Mouse (Mus musculus): ENCODE results near the gene Zfp667. TPM values are rescaled to one million over a fixed set of nuclear protein-coding genes. Genes with fewer than 3 reads are reported as not detected.
"Not testable (repeated sequence)": the region's sequence is repeated elsewhere in the genome, so short reads cannot be mapped to it uniquely, and the experiment has no call there.

Zfp667 gene
- polyA plus RNA-seq, 1 experiment, result 0.44 TPM

- no peaks in the 10 kb centered on the region for H3K27me3 ChIP-seq (ENCODE audit: control insufficient read depth, insufficient read depth, low read length)
- H3K4me3 ChIP-seq (ENCODE audit: extremely low read depth, insufficient read depth, insufficient read length), result no peak overlapping the region
- H3K4me1 ChIP-seq (ENCODE audit: control insufficient read depth, insufficient read depth, insufficient read length), result no peaks in the 10 kb centered on the region
- TF ChIP-seq CTCF (IDR thresholded peaks at IDR 0.05; ENCODE audit: extremely low read depth, insufficient read depth, insufficient read length, insufficient replicate concordance) (no peak), POLR2A (IDR thresholded peaks at IDR 0.05; ENCODE audit: low read depth, low read length) (no peak)
- no peak overlapping the region for H3K27ac ChIP-seq (ENCODE audit: insufficient read depth, low read length)
- WGBS, result 83% methylated on average over 4 of the region's 4 CpGs
- H3K36me3 ChIP-seq (ENCODE audit: control insufficient read depth, insufficient read depth, low read length), result no peaks in the 10 kb centered on the region
- no peak for DNase-seq (ENCODE audit: low read depth in 1 of 2, low spot score in 2 of 2)
Measured at GRCm38 (mm10) chr7:6257386-6257785, 29.0 kb upstream of the Zfp667 start.

DNA sequence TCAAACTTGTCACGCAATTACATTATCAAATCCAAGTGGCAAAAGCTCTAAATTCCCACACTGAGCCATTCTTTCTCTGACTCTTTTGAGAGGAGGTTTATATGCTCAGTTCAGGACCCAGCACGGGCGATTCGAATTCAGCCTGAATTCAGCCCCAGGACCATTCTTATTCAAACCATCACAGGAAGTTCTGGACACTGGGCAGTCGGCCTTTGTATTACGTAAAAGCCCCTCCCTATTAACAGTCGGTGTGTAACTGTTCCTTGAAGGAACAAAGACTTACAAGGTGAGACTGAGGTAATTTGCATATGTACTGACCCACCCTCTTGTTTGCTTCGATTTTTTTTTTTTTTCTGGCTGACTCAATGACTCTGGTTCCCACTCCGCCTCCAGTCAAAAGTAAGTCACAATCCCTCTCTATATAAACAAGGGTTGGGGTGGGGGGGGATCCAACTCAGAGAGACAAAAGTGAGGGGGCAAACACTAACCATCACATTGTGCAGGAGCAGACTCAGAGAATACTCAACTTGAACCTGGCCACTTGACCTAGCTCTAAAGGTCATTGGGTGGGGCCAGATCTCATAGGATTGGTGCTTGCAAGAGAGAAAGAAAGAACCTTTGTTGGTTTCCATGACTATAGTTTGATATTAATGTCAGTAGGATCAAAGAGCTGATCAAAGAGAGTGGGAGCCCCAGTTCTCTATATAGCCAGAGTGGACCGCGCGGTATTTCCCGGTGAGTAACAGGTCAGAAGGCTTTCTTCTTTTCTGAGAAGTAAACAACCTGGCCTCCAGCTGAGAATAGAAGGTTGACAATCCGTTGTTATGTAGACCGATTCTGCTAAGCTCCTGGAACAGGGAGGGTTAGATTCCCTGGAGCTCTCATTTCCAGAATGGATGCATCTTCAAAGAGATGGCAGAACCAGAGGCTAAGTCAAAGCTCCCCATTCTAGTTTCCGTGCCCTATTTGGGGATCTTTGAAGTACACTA lies 27.9 kb upstream of the Zfp667 start:
- H3K4me1 ChIP-seq (ENCODE audit: control insufficient read depth, insufficient read depth, insufficient read length), result no peaks in the 10 kb centered on the region
- H3K27me3 ChIP-seq (ENCODE audit: control insufficient read depth, insufficient read depth, low read length), result no peaks in the 10 kb centered on the region
- H3K4me3 ChIP-seq (ENCODE audit: extremely low read depth, insufficient read depth, insufficient read length), result no peak overlapping the region
- no peak for DNase-seq (ENCODE audit: low read depth in 1 of 2, low spot score in 2 of 2)
- no peaks in the 10 kb centered on the region for H3K36me3 ChIP-seq (ENCODE audit: control insufficient read depth, insufficient read depth, low read length)
- no peak for TF ChIP-seq POLR2A (IDR thresholded peaks at IDR 0.05; ENCODE audit: low read depth, low read length)
- TF ChIP-seq CTCF (IDR thresholded peaks at IDR 0.05; ENCODE audit: extremely low read depth, insufficient read depth, insufficient read length, insufficient replicate concordance), result no peak
- H3K27ac ChIP-seq (ENCODE audit: insufficient read depth, low read length), result no peak overlapping the region
- WGBS, result 50% methylated on average over 16 of the region's 16 CpGs

GRCm38 (mm10) chr7:6260004-6260403 lies 26.4 kb upstream of the Zfp667 start:
- not testable (repeated sequence) for H3K4me1 ChIP-seq (ENCODE audit: control insufficient read depth, insufficient read depth, insufficient read length); H3K4me3 ChIP-seq (ENCODE audit: extremely low read depth, insufficient read depth, insufficient read length); DNase-seq (ENCODE audit: low read depth in 1 of 2, low spot score in 2 of 2); H3K27me3 ChIP-seq (ENCODE audit: control insufficient read depth, insufficient read depth, low read length); H3K36me3 ChIP-seq (ENCODE audit: control insufficient read depth, insufficient read depth, low read length); H3K27ac ChIP-seq (ENCODE audit: insufficient read depth, low read length)
- WGBS, result 46% methylated on average over 2 of the region's 2 CpGs

- WGBS, result 89% methylated on average over 3 of the region's 3 CpGs
- no peaks in the 10 kb centered on the region for H3K27me3 ChIP-seq (ENCODE audit: control insufficient read depth, insufficient read depth, low read length)
- H3K27ac ChIP-seq (ENCODE audit: insufficient read depth, low read length), result no peak overlapping the region
- no peaks in the 10 kb centered on the region for H3K4me1 ChIP-seq (ENCODE audit: control insufficient read depth, insufficient read depth, insufficient read length)
- TF ChIP-seq POLR2A (IDR thresholded peaks at IDR 0.05; ENCODE audit: low read depth, low read length), result no peak
- TF ChIP-seq CTCF (IDR thresholded peaks at IDR 0.05; ENCODE audit: extremely low read depth, insufficient read depth, insufficient read length, insufficient replicate concordance), result no peak
- DNase-seq (ENCODE audit: low read depth in 1 of 2, low spot score in 2 of 2), result no peak
- H3K36me3 ChIP-seq (ENCODE audit: control insufficient read depth, insufficient read depth, low read length), result no peaks in the 10 kb centered on the region
- H3K4me3 ChIP-seq (ENCODE audit: extremely low read depth, insufficient read depth, insufficient read length), result no peak overlapping the region
Measured at GRCm38 (mm10) chr7:6262120-6262519, 24.3 kb upstream of the Zfp667 start.

DNA sequence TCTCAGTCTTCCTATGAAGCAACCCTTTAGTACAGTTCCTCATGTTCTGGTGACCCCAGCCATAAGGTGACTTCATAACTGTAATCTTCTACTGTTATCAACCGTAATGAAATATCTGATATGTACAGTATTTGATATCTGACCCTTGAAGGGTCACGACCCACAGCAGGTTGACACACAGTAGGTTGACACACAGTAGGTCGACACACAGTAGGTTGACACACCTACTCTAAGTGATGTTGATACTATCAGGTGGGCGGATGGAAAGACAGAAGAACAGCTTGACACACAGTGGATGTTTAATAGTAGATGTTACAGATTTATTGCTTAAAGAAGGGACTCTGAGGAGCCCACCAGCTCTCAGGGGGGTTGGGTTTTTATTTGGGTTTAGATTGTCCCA lies 23.4 kb upstream of the Zfp667 start:
- Histone ChIP-seq H3K36me3 (ENCODE audit: control insufficient read depth, insufficient read depth, low read length) (no peaks in the 10 kb centered on the region), H3K27me3 (ENCODE audit: control insufficient read depth, insufficient read depth, low read length) (no peaks in the 10 kb centered on the region), H3K27ac (ENCODE audit: insufficient read depth, low read length) (no peak overlapping the region), H3K4me1 (ENCODE audit: control insufficient read depth, insufficient read depth, insufficient read length) (no peaks in the 10 kb centered on the region), H3K4me3 (ENCODE audit: extremely low read depth, insufficient read depth, insufficient read length) (no peak overlapping the region)
- no peak for DNase-seq (ENCODE audit: low read depth in 1 of 2, low spot score in 2 of 2)
- 81% methylated on average over 4 of the region's 4 CpGs for WGBS
- TF ChIP-seq CTCF (IDR thresholded peaks at IDR 0.05; ENCODE audit: extremely low read depth, insufficient read depth, insufficient read length, insufficient replicate concordance) (no peak), POLR2A (IDR thresholded peaks at IDR 0.05; ENCODE audit: low read depth, low read length) (no peak)

- H3K4me1 ChIP-seq (ENCODE audit: control insufficient read depth, insufficient read depth, insufficient read length), result no peaks in the 10 kb centered on the region
- no peak for TF ChIP-seq POLR2A (IDR thresholded peaks at IDR 0.05; ENCODE audit: low read depth, low read length)
- H3K27ac ChIP-seq (ENCODE audit: insufficient read depth, low read length), result no peak overlapping the region
- H3K27me3 ChIP-seq (ENCODE audit: control insufficient read depth, insufficient read depth, low read length), result no peaks in the 10 kb centered on the region
- DNase-seq (ENCODE audit: low read depth in 1 of 2, low spot score in 2 of 2), result no peak
- WGBS, result 67% methylated on average over 8 of the region's 8 CpGs
- H3K36me3 ChIP-seq (ENCODE audit: control insufficient read depth, insufficient read depth, low read length), result no peaks in the 10 kb centered on the region
- H3K4me3 ChIP-seq (ENCODE audit: extremely low read depth, insufficient read depth, insufficient read length), result no peak overlapping the region
Measured at GRCm38 (mm10) chr7:6265695-6266094, 20.7 kb upstream of the Zfp667 start.

DNA sequence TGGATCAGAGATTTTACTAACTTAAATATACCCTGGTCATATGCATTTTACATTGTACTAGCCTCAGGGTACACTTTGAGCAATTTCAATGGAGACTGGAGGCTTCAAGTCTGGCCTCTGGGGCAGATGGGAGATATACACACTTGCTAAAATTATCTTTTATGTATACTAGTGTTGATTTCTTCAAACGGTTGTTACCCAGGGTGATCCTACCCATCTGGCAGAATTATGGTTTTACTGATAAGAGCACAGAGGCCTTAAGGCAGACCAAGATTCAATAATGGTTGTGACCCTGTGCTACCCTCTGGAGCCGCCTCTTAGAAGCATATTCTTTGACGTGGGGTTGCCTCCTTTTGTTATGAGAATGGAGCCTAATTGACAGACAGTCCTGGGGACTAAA lies 8.5 kb upstream of the Zfp667 start:
- Histone ChIP-seq H3K36me3 (ENCODE audit: control insufficient read depth, insufficient read depth, low read length) (no peaks in the 10 kb centered on the region), H3K4me1 (ENCODE audit: control insufficient read depth, insufficient read depth, insufficient read length) (no peaks in the 10 kb centered on the region), H3K27ac (ENCODE audit: insufficient read depth, low read length) (no peak overlapping the region), H3K27me3 (ENCODE audit: control insufficient read depth, insufficient read depth, low read length) (no peaks in the 10 kb centered on the region), H3K4me3 (ENCODE audit: extremely low read depth, insufficient read depth, insufficient read length) (no peak overlapping the region)
- no peak for DNase-seq (ENCODE audit: low read depth in 1 of 2, low spot score in 2 of 2)
- TF ChIP-seq POLR2A (IDR thresholded peaks at IDR 0.05; ENCODE audit: low read depth, low read length) (no peak), CTCF (IDR thresholded peaks at IDR 0.05; ENCODE audit: extremely low read depth, insufficient read depth, insufficient read length, insufficient replicate concordance) (no peak)
- 50% methylated on average over 3 of the region's 3 CpGs for WGBS
